Mouse (Mus musculus): ENCODE results near the gene Oit1.

GRCm38 (mm10) chr14:8367121-8367520 is 11.4 kb downstream of the Oit1 start:
- TF ChIP-seq CTCF (IDR thresholded peaks at IDR 0.05; ENCODE audit: borderline replicate concordance, insufficient read depth, low read length) (no peak), POLR2A (IDR thresholded peaks at IDR 0.05; ENCODE audit: low read depth, low read length) (no peak)

Measured in embryonic fibroblast, embryonic 13.5 days (primary cell).